Mouse (Mus musculus) CH12.LX (cell line): Measurements from ENCODE around the gene Hdac1. TPM values are rescaled to one million over a fixed set of nuclear protein-coding genes. Genes with fewer than 3 reads are reported as not detected.

ENCODE experiments used
- DNase-seq: peaks from one replicate; pipeline ENCODE4 v3.0.0-alpha.2; 2013; ENCODE audit errors: extremely low read depth
- H3K27ac ChIP-seq: 2 replicates; pipeline ENCODE4 v1.5.1; 2012; ENCODE audit warnings: low read depth, mild to moderate bottlenecking, control low read depth, moderate library complexity; ENCODE audit not compliant: insufficient read depth
- H3K27me3 ChIP-seq: replicated peaks from 2 replicates; pipeline ENCODE3; 2012; ENCODE audit warnings: inconsistent platforms
- H3K36me3 ChIP-seq, 2 experiments: replicated peaks in 1 of 2; 2 replicates each; pipeline versions ENCODE3 to v1.6.1; 2012; ENCODE audit warnings: inconsistent platforms in 1 of 2, low read length in 1 of 2, mild to moderate bottlenecking in 1 of 2, mixed read lengths in 1 of 2, moderate library complexity in 1 of 2; ENCODE audit not compliant: control insufficient read depth in 1 of 2, insufficient read depth in 1 of 2
- H3K4me1 ChIP-seq, 2 experiments: 2 replicates each; pipeline ENCODE4 v1.6.1; 2012; ENCODE audit warnings: inconsistent platforms in 1 of 2, moderate library complexity in 1 of 2; ENCODE audit not compliant: insufficient read depth in 2 of 2, control insufficient read depth in 1 of 2
- H3K4me2 ChIP-seq: 2 replicates; pipeline ENCODE4 v1.6.1; 2012; ENCODE audit warnings: low read depth, mild to moderate bottlenecking, control low read depth; ENCODE audit not compliant: poor library complexity, insufficient read depth, severe bottlenecking
- H3K4me3 ChIP-seq, 3 experiments: fragments of 150-350 bp in 1 of 3; sonication (generic) in 1 of 3; replicated peaks in 1 of 3; 2 replicates each; pipeline versions ENCODE3 to v1.5.1; 2011 to 2012; ENCODE audit warnings: low read depth in 2 of 3, low read length in 2 of 3, mild to moderate bottlenecking in 2 of 3, moderate library complexity in 2 of 3, control low read depth in 1 of 3, improper control_type of control experiment in 1 of 3, inconsistent platforms in 1 of 3, mixed read lengths in 1 of 3; ENCODE audit not compliant: poor library complexity in 1 of 3
- H3K79me2 ChIP-seq: replicated peaks from 2 replicates; pipeline ENCODE4 v1.6.1; 2012; ENCODE audit warnings: mild to moderate bottlenecking, moderate library complexity; ENCODE audit not compliant: control insufficient read depth, poor library complexity, insufficient read depth, severe bottlenecking; ENCODE audit errors: extremely low read depth
- H3K9ac ChIP-seq: 2 replicates; pipeline ENCODE4 v1.6.1; 2012; ENCODE audit warnings: low read depth, mild to moderate bottlenecking, control low read depth, moderate library complexity; ENCODE audit not compliant: insufficient read depth
- H3K9me3 ChIP-seq: replicated peaks from 2 replicates; pipeline ENCODE3; 2012; ENCODE audit warnings: low read length, inconsistent platforms, mixed read lengths
- BHLHE40 ChIP-seq: IDR thresholded peaks from 2 replicates; pipeline ENCODE4 v1.6.1; 2011; ENCODE audit warnings: mild to moderate bottlenecking, low read depth, low read length, improper control_type of control experiment
- CHD1 ChIP-seq: IDR thresholded peaks from 2 replicates; pipeline ENCODE4 v1.6.1; 2012; ENCODE audit warnings: low read depth, low read length, improper control_type of control experiment, inconsistent platforms
- CHD2 ChIP-seq: IDR thresholded peaks from 2 replicates; pipeline ENCODE4 v1.6.1; 2011; ENCODE audit warnings: low read length, improper control_type of control experiment
- CTCF ChIP-seq, 2 experiments: IDR thresholded peaks in 1 of 2; conservative IDR thresholded peaks in 1 of 2; 2 replicates each; pipeline ENCODE4 v1.5.1; 2011 to 2012; ENCODE audit warnings: low read depth in 2 of 2, low read length in 2 of 2, improper control_type of control experiment in 1 of 2, inconsistent platforms in 1 of 2, mild to moderate bottlenecking in 1 of 2, moderate library complexity in 1 of 2
- E2F4 ChIP-seq: IDR thresholded peaks from 2 replicates; pipeline ENCODE4 v1.6.1; 2011; ENCODE audit warnings: low read depth, low read length, improper control_type of control experiment; ENCODE audit not compliant: insufficient replicate concordance
- ELF1 ChIP-seq: IDR thresholded peaks from 2 replicates; pipeline ENCODE4 v1.6.1; 2014; ENCODE audit warnings: low read depth, mild to moderate bottlenecking, inconsistent platforms, low read length, improper control_type of control experiment
- EP300 ChIP-seq: IDR thresholded peaks from 2 replicates; pipeline ENCODE4 v1.6.1; 2011; ENCODE audit warnings: low read length, improper control_type of control experiment
- ETS1 ChIP-seq: conservative IDR thresholded peaks from 2 replicates; pipeline ENCODE4 v1.6.1; 2012; ENCODE audit warnings: low read depth, mild to moderate bottlenecking, inconsistent platforms, low read length, improper control_type of control experiment, moderate library complexity
- HCFC1 ChIP-seq: IDR thresholded peaks from 2 replicates; pipeline ENCODE4 v1.6.1; 2012; ENCODE audit warnings: low read depth, mild to moderate bottlenecking, inconsistent platforms, low read length, improper control_type of control experiment
- IRF4 ChIP-seq: IDR thresholded peaks from 2 replicates; pipeline ENCODE4 v1.6.1; 2014; ENCODE audit warnings: low read depth, mild to moderate bottlenecking, inconsistent platforms, low read length, improper control_type of control experiment
- JUN ChIP-seq: IDR thresholded peaks from 2 replicates; pipeline ENCODE4 v1.6.1; 2011; ENCODE audit warnings: low read depth, mild to moderate bottlenecking, low read length, improper control_type of control experiment, moderate library complexity; ENCODE audit not compliant: insufficient read depth
- JUND ChIP-seq: conservative IDR thresholded peaks from 2 replicates; pipeline ENCODE4 v1.6.1; 2011; ENCODE audit warnings: low read depth, low read length, improper control_type of control experiment
- KAT2A ChIP-seq: IDR thresholded peaks from 2 replicates; pipeline ENCODE4 v1.6.1; 2012; ENCODE audit warnings: low read length, improper control_type of control experiment, inconsistent platforms; ENCODE audit not compliant: insufficient replicate concordance
- MAFK ChIP-seq: IDR thresholded peaks from 2 replicates; pipeline ENCODE4 v1.6.1; 2011; ENCODE audit warnings: low read length, improper control_type of control experiment; ENCODE audit not compliant: insufficient replicate concordance
- MAX ChIP-seq: IDR thresholded peaks from 2 replicates; pipeline ENCODE4 v1.6.1; 2011; ENCODE audit warnings: low read length, improper control_type of control experiment
- MAZ ChIP-seq: IDR thresholded peaks from 2 replicates; pipeline ENCODE4 v1.6.1; 2012; ENCODE audit warnings: low read depth, mild to moderate bottlenecking, inconsistent platforms, low read length, improper control_type of control experiment, moderate library complexity
- MXI1 ChIP-seq: IDR thresholded peaks from 2 replicates; pipeline ENCODE4 v1.6.1; 2011; ENCODE audit warnings: mild to moderate bottlenecking, low read depth, low read length, improper control_type of control experiment
- MYC ChIP-seq: IDR thresholded peaks from 2 replicates; pipeline ENCODE4 v1.6.1; 2011; ENCODE audit warnings: low read depth, mild to moderate bottlenecking, improper control_type of control experiment, low read length
- NELFE ChIP-seq: IDR thresholded peaks from 2 replicates; pipeline ENCODE4 v1.6.1; 2011; ENCODE audit warnings: low read depth, low read length, improper control_type of control experiment
- NRF1 ChIP-seq: IDR thresholded peaks from 2 replicates; pipeline ENCODE4 v1.6.1; 2014; ENCODE audit warnings: low read depth, mild to moderate bottlenecking, inconsistent platforms, low read length, improper control_type of control experiment, moderate library complexity
- PAX5 ChIP-seq: IDR thresholded peaks from 2 replicates; pipeline ENCODE4 v1.6.1; 2012; ENCODE audit warnings: low read length, inconsistent platforms, mixed read lengths
- POLR2A ChIP-seq: IDR thresholded peaks from 2 replicates; pipeline ENCODE4 v1.6.1; 2011; ENCODE audit warnings: low read depth, mild to moderate bottlenecking, improper control_type of control experiment, low read length
- POLR2AphosphoS2 ChIP-seq: IDR thresholded peaks from 2 replicates; pipeline ENCODE4 v1.6.1; 2011; ENCODE audit warnings: low read depth, low read length, improper control_type of control experiment
- RAD21 ChIP-seq: IDR thresholded peaks from 2 replicates; pipeline ENCODE4 v1.6.1; 2011; ENCODE audit warnings: low read depth, mild to moderate bottlenecking, low read length, improper control_type of control experiment, moderate library complexity
- RCOR1 ChIP-seq: conservative IDR thresholded peaks from 2 replicates; pipeline ENCODE4 v1.6.1; 2012; ENCODE audit warnings: low read depth, mild to moderate bottlenecking, inconsistent platforms, low read length, improper control_type of control experiment
- SIN3A ChIP-seq: IDR thresholded peaks from 2 replicates; pipeline ENCODE4 v1.6.1; 2012; ENCODE audit warnings: low read length, improper control_type of control experiment, inconsistent platforms
- SMC3 ChIP-seq: IDR thresholded peaks from 2 replicates; pipeline ENCODE4 v1.6.1; 2011; ENCODE audit warnings: low read depth, low read length, improper control_type of control experiment
- TBP ChIP-seq: conservative IDR thresholded peaks from 2 replicates; pipeline ENCODE4 v1.6.1; 2011; ENCODE audit warnings: low read depth, low read length, improper control_type of control experiment
- TCF12 ChIP-seq: IDR thresholded peaks from 2 replicates; pipeline ENCODE4 v1.6.1; 2014; ENCODE audit warnings: low read depth, mild to moderate bottlenecking, inconsistent platforms, low read length, improper control_type of control experiment
- USF1 ChIP-seq: IDR thresholded peaks from 2 replicates; pipeline ENCODE4 v1.6.1; 2014; ENCODE audit warnings: low read depth, mild to moderate bottlenecking, inconsistent platforms, low read length, improper control_type of control experiment
- USF2 ChIP-seq: conservative IDR thresholded peaks from 2 replicates; pipeline ENCODE4 v1.6.1; 2011; ENCODE audit warnings: low read depth, low read length, improper control_type of control experiment
- ZC3H11A ChIP-seq: IDR thresholded peaks from 2 replicates; pipeline ENCODE4 v1.6.1; 2012; ENCODE audit warnings: low read depth, mild to moderate bottlenecking, inconsistent platforms, low read length, improper control_type of control experiment
- ZKSCAN1 ChIP-seq: IDR thresholded peaks from 2 replicates; pipeline ENCODE4 v1.6.1; 2012; ENCODE audit warnings: low read depth, inconsistent platforms, low read length, improper control_type of control experiment, borderline replicate concordance
- ZMIZ1 ChIP-seq: IDR thresholded peaks from 2 replicates; pipeline ENCODE4 v1.6.1; 2012; ENCODE audit warnings: low read depth, mild to moderate bottlenecking, inconsistent platforms, low read length, improper control_type of control experiment
- dilution Hi-C: fragments of 300-500 bp; cut with MboI; formaldehyde crosslinking; loops from 2 replicates; pipeline ENCODE4 v1.14.3; 2020; ENCODE audit warnings: low sequenced_read_pairs; ENCODE audit not compliant: extremely low pct_unique_long_range_greater_than_20kb, extremely low pct_ligation_motif_present
- in situ Hi-C: fragments of 300-500 bp; cut with MboI; formaldehyde crosslinking; loops from 3 replicates; pipeline ENCODE4 v1.14.3; 2019; ENCODE audit warnings: low sequenced_read_pairs, low pct_ligation_motif_present, low pct_unique_long_range_greater_than_20kb, mixed read lengths
- polyA plus RNA-seq: library from polyadenylated mRNA; unstranded; fragments of >175 nt; gene quantifications from 2 replicates; pipeline ENCODE4 v1.2.1, GENCODE M21; 2012; ENCODE audit warnings: low read depth; ENCODE audit not compliant: insufficient read length
- total RNA-seq, 2 experiments: library from RNA; depleted of rRNA; stranded (reverse); fragments of 300-350 nt in 1 of 2; fragments of >200 nt in 1 of 2; gene quantifications; 2 replicates each; pipeline ENCODE4 v1.2.3; 2012 to 2014

Hdac1 gene
- total and polyA plus RNA-seq, 3 experiments = 71.7 to 231 (median 106) TPM

GRCm38 (mm10) chr4:129582251-129582650 is 39.7 kb upstream of the Hdac1 start:
- Histone ChIP-seq H3K4me2 (no peak overlapping the region), H3K79me2 (peaks cover 8% of the 10 kb centered on the region; the same call in 1 of the 2 replicates), H3K4me3 (no peak overlapping the region), H3K9me3 (no peaks in the 10 kb centered on the region), H3K27me3 (no peaks in the 10 kb centered on the region), H3K4me1 (peaks cover 21 to 54% of the 10 kb centered on the region in 2 experiments), H3K9ac (no peak overlapping the region), H3K36me3 (no peaks in the 10 kb centered on the region), H3K27ac (no peak overlapping the region)
- dilution Hi-C loops (no loop called here), in situ Hi-C loops (no loop called here)
- DNase-seq = no peak
- TF ChIP-seq EP300 = no peak
- TF ChIP-seq MAZ = no peak
- no peak for TF ChIP-seq CHD1
- peak; percentile 9 to 47; a peak in 2 of 4 replicates for TF ChIP-seq CTCF (conservative IDR thresholded peaks at IDR 0.05 in 1 of 2, IDR thresholded peaks at IDR 0.05 in 1 of 2; ENCODE audit: low read depth in 2 of 2, low read length in 2 of 2)

DNA sequence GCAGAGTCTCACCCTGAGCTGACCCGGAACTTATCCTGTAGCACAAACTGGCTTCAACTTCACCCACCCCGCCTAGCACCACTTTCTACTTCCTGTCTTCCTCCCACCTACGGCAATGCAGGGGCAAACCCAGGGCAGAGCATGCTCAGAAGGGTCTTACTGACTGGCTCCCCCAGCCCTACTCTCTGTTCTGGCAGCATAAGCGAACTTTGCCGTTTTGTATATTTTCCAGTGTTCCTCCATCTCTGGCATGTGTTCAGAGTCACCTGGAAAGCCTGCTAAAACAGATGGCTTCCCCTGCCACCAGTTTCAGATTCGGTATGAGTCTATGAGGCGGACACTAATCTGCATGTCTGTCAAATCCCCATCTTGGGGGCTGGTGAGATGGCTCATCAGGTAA is 37.8 kb upstream of the Hdac1 start:
- Histone ChIP-seq H3K36me3 (no peaks in the 10 kb centered on the region), H3K9me3 (no peaks in the 10 kb centered on the region), H3K9ac (no peak overlapping the region), H3K4me1 (peaks cover 18 to 59% of the 10 kb centered on the region in 2 experiments), H3K27ac (peak overlapping the region; percentile 90), H3K4me2 (peak overlapping the region; percentile 24; the same call in 1 of the 2 replicates), H3K4me3 (peak overlapping the region in 1 of 3 experiments; percentile 38), H3K79me2 (no peaks in the 10 kb centered on the region), H3K27me3 (no peaks in the 10 kb centered on the region)
- dilution Hi-C loops = no loop called here
- peak; percentile 98 for DNase-seq
- in situ Hi-C loops = no loop called here
- TF ChIP-seq ETS1 (peak; percentile 99), EP300 (peak; percentile 94), SMC3 (peak; percentile 15; the same call in 1 of the 2 replicates), ZKSCAN1 (no peak; the same call in 1 of the 2 replicates), PAX5 (no peak), ZC3H11A (no peak), MYC (peak; percentile 97), HCFC1 (peak; percentile 78), TCF12 (peak; percentile 99), USF2 (no peak; the same call in 1 of the 2 replicates), POLR2AphosphoS2 (no peak), JUN (peak; percentile 89), USF1 (no peak), KAT2A (no peak), IRF4 (peak; percentile 98), CHD1 (no peak), ZMIZ1 (no peak), MAFK (peak; percentile 79; the same call in 1 of the 2 replicates), E2F4 (no peak), RCOR1 (peak; percentile 97), POLR2A (peak; percentile 45; the same call in 1 of the 2 replicates), BHLHE40 (peak; percentile 99), TBP (peak; percentile 98), RAD21 (no peak; the same call in 1 of the 2 replicates), MAX (peak; percentile 90), JUND (peak; percentile 94), MXI1 (peak; percentile 65; the same call in 1 of the 2 replicates), NELFE (peak; percentile 32), NRF1 (peak; percentile 88), SIN3A (peak; percentile 93; the same call in 1 of the 2 replicates), CHD2 (peak; percentile 81), ELF1 (peak; percentile 77)
